Mouse (Mus musculus): ENCODE results near the gene Sox30.

Gene Sox30

GRCm38 (mm10) chr11:46056770-46057411 lies 76.8 kb downstream of the Sox30 start:
- DNase-seq: peak; percentile 33

- no peak for DNase-seq
Measured at GRCm38 (mm10) chr11:46058011-46058410, 77.9 kb downstream of the Sox30 start.

GRCm38 (mm10) chr11:46058916-46059315 lies 78.8 kb downstream of the Sox30 start:
- no peak for DNase-seq

GRCm38 (mm10) chr11:46059887-46060650 lies 80.0 kb downstream of the Sox30 start:
- DNase-seq: no peak

GRCm38 (mm10) chr11:46060651-46061020 lies 80.5 kb downstream of the Sox30 start:
- DNase-seq: no peak

GRCm38 (mm10) chr11:46061776-46062445 lies 81.8 kb downstream of the Sox30 start:
- DNase-seq: no peak

- no peak for DNase-seq
Measured at GRCm38 (mm10) chr11:46062569-46062968, 82.5 kb downstream of the Sox30 start.

GRCm38 (mm10) chr11:46062993-46063731 lies 83.1 kb downstream of the Sox30 start:
- DNase-seq: no peak

- DNase-seq: no peak
Measured at GRCm38 (mm10) chr11:46064767-46065166, 84.7 kb downstream of the Sox30 start.

GRCm38 (mm10) chr11:46065201-46066011 lies 85.3 kb downstream of the Sox30 start:
- no peak for DNase-seq
